Mouse (Mus musculus) kidney, postnatal 4 days (tissue): ENCODE results near the gene Gm21974.
"Not testable (repeated sequence)": the region's sequence is repeated elsewhere in the genome, so short reads cannot be mapped to it uniquely, and the experiment has no call there.

Source experiments
- DNase-seq, 2 experiments: peaks; one replicate each; pipeline ENCODE4 v3.0.0; 2021; ENCODE audit warnings: mixed read lengths in 2 of 2

The Gm21974 gene

DNA sequence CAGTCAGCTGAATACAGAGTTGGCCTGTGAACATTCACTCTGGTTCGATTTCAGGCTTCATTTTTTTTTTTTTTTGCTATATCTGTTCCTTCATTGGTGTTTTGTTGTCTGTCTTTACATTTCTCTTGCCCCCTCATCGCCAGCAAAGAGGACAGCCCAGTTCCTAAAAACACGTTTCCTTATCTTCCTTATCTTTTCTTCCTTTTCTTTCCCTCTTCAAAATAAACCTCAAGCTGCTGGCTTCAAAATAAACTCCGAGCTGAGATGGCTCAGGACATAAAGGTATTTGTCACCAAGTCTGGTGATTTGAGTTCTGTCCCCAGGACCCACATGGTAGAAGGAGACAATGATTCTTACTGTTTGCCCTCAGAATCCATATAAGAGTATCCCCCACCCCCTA, 17.7 kb upstream of the Gm21974 start:
- DNase-seq = no peak

DNA sequence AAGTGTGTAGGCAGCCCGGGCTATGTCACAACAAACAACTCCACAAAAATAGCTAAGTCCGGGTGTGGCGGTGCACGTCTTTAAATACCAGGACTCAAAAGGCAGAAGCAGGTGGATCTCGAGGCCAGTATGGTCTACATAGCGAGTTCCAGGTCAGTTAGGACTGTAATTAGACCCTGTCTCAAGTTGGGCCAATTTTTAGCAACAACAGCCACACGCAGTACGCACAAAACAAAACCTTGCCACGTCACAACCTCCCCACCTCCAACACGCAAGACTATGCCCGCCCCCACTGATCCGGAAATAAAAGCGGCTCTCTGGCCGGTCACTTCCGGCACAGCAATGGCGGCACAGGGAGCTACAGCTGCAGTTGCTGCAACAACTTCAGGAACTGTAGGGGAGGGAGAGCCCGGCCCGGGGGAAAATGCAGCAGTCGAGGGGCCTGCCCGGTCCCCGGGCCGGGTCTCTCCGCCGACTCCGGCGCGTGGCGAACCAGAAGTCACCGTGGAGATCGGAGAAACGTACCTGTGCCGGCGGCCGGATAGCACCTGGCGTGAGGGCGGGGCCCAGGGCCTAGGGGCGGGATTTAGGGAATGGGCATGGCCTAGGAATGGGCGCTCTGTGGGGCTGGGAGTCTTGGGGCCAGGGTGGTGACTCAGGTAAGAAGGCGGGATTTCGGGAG, 17.1 kb upstream of the Gm21974 start, which contains the start of gene Kat8:
Kat8 (plus strand) TSS at position 327 of the 682 bp plus-strand sequence.
- DNase-seq = peak; percentile 94 to 96

DNA sequence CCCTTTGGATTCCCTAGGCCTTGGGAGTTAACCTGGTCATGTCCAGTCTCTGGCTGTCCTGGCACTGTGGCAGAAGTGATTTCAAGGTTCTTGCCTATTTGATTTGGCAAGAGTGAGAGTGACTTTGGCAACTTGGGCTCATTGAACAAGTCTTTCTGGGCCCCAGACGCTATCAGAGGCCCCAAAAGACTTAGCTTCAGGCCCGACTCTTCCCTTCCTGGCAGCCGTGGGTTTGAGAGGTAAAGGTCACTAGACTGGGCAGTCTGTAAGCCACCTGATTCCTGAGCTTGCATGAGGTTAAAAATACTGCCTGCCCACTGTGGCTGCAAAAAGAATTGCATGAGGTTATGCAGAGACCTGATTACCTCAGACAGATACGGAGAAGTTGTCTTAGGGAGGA, 13.4 kb upstream of the Gm21974 start:
- DNase-seq = no peak

DNA sequence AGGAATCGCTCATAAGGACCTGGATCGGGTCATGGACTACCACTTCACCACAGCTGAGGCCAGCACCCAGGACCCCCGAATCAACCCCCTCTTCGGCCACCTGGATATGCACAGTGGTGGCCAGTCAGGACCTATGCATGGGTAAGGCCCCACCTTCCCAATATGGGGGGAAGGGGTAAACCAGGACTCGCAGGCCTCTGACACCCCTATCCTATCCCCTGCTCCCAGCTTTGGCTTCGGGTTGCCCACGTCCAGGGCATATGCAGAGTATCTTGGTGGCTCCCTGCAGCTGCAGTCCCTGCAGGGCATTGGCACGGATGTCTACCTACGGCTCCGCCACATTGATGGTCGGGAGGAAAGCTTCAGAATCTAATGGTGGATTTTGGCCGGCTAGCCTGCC, 12.7 kb upstream of the Gm21974 start:
- no peak for DNase-seq

GRCm38 (mm10) chr7:127903971-127904796, 8.9 kb upstream of the Gm21974 start, which contains the start of gene Bckdk:
Gene Bckdk (plus strand): TSS chr7:127904082.
- DNase-seq = peak; percentile 84 to 92

GRCm38 (mm10) chr7:127901772-127902171, 6.5 kb upstream of the Gm21974 start:
- DNase-seq = no peak

DNA sequence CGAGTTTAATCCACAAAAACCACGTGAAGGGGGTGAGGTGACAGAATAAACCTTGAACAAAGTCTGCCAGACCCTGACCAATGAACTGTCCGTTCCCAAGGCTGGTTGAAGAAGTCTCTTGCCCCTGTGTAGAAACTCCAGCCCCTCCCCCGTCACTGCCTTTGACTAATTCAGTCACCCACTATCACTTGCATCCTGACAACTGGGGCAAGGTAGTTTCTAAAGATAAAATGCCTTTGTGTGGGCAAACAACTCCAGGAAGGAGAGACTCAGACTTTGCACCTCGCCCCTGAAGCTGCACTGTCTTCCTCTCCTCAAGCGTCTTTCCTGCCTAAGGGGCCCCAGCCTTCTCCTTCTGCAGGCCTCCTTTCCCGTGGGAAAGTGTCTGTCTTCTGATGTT, 4.7 kb upstream of the Gm21974 start:
- DNase-seq = peak in 1 of 2 experiments; percentile 38

GRCm38 (mm10) chr7:127898179-127898956, 3.1 kb upstream of the Gm21974 start:
- DNase-seq = peak; percentile 46 to 62

DNA sequence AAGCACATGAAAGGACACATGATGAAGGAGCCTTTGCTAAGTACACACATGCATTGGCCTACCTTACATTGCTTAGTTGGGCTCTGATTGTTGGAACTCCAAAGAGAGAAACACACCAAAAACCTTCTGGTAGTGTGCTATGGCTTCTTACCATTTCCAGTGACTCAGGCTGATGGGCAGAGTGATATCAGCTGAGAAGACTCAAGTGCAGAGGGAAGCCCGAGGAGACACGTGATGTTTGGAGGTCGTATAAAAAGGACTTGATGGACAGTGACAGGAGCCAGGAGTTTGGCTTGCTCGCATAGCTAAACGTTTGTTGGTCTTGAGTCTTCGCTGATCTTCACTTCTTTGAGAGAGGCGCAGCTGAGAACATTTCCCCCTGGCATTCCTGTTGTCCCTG, 2.3 kb upstream of the Gm21974 start:
- DNase-seq = no peak

DNA sequence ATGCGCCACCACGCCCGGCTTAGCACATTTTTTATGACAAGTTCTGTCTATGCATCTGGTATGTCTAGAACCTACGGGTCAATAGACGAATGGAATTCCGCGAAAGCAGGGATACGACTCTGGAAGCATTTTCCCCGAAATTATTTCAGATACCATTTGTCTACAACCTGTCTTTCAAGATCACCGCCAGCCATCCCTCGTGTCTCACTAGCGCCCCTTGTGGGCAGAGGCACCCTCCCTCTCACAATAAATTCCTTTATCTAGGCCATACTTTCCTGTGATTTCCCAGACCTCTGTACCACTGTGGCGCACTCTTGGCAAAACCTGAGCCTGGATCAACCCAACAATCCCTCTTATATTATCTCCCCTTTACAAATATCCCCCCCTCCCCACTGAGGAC, 1.1 kb upstream of the Gm21974 start:
- DNase-seq = peak; percentile 79 to 83

DNA sequence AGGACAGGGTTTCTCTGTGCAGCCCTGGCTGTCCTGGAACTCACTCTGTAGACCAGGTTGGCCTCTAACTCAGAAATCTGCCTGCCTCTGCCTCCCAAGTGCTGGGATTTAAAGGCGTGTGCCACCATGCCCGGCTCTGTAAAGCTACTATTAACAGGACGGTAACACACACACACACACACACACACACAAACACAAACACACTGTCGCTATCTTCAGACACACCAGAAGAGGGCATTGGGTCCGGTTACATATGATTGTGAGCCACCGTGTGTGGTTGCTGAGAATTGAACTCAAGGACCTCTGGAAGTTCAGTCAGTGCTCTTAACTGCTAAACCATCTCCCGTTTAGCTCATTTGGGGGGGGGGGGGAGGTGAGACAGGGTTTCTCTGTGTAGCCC, 637 bp upstream of the Gm21974 start:
- DNase-seq = not testable (repeated sequence)

DNA sequence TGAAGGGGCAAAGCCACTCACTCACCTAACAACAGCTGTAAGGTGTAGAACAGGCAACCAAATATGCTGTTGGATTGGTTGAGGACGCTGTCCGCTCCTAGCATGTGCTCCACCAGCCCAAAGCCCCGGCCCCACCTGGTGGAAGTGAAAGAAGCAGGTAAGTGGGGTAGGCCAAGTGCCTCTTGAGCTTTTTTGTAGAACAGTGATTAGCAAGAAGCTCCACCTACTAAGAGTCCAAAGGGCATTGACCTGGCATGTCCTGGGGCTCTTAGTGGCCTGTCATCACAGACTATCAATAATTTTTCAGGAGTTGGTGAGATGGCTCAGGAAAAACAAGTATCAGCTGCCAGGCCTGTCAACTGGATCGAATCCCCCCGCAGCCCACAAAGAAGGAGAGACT, 774 bp downstream of the Gm21974 start:
- no peak for DNase-seq

- DNase-seq = peak; percentile 68 to 79
Observed at GRCm38 (mm10) chr7:127890798-127891197, 4.5 kb downstream of the Gm21974 start, which contains the start of gene Prss53. Gene Prss53 (minus strand): TSS chr7:127890970.

DNA sequence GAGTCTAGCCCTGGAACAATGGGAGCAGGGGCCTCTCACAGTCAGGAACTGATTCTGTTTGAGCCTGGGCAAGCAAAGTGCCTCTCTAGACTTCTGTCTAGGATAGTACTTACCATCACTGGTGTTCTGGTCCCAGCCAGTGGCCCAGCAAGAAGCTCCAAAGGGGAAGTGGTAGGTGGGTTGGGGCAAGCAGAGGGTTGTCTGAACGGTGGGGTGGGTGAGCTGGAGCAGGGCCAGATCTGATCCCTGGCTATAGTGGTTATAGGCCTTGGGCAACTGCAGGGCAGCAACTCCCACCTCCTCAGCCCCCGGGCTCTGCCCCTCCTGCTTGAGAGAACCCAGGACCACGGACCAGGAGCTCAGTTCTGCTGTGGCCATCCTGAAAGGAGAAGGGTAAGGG, 6.4 kb downstream of the Gm21974 start:
- no peak for DNase-seq

- DNase-seq = no peak
Observed at GRCm38 (mm10) chr7:127887781-127888180, 7.5 kb downstream of the Gm21974 start.

- no peak for DNase-seq
Observed at GRCm38 (mm10) chr7:127887191-127887590, 8.1 kb downstream of the Gm21974 start.

DNA sequence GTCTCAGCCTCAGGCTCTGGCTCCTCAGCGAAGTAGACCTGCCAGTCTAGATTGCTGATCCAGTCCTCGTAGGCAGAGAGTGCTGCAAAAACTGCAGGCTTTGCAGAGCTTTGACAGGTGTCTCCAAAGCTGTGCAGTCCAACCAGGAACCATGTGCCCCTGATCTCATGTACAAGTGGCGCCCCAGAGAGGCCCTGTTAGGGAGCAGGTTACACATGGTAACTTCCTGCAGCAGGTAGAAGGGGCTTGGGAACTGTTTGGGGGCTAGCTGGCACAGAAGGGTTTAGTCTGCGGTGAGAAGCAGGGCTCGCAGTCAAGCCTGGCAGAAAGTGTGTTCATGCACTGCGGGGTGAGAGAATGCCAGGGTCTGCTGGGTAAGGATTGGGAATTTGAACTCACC, 8.7 kb downstream of the Gm21974 start:
- no peak for DNase-seq

DNA sequence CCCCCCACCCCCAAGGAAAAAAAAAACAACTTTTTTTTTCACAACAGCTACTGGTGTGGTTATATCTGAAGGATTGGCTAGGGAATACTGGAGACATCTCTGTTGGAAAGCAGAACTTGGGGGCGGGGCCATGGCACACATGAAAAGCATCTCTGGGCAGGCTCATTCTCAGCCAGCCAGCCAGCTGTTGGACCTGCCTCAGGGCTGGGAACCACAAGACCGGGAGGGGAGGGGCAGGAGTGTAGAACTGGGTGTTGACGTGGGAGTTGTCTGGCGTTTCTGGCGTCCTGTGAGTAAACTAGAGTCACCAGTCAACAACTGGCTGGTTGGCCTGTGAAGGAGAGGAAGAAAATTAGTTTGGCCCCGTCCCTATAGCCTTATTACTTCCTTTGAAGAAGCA, 9.3 kb downstream of the Gm21974 start:
- peak; percentile 42 to 62 for DNase-seq

- no peak for DNase-seq
Observed at GRCm38 (mm10) chr7:127880431-127880830, 14.8 kb downstream of the Gm21974 start.

DNA sequence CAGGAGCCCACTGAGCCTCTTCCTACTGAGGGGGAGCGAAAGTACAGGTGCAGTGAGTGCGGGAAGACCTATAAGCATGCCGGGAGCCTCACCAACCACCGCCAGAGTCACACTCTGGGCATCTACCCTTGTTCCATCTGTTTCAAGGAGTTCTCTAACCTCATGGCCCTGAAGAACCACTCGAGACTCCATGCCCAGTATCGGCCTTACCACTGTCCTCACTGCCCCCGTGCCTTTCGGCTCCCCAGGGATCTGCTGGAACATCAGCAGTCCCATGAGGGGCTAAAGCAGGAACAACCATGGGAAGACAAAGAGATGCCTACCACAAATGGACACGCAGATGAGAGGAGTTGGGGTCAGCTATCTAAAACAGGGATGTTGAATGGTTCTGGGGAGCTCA, 16.0 kb downstream of the Gm21974 start:
- no peak for DNase-seq

DNA sequence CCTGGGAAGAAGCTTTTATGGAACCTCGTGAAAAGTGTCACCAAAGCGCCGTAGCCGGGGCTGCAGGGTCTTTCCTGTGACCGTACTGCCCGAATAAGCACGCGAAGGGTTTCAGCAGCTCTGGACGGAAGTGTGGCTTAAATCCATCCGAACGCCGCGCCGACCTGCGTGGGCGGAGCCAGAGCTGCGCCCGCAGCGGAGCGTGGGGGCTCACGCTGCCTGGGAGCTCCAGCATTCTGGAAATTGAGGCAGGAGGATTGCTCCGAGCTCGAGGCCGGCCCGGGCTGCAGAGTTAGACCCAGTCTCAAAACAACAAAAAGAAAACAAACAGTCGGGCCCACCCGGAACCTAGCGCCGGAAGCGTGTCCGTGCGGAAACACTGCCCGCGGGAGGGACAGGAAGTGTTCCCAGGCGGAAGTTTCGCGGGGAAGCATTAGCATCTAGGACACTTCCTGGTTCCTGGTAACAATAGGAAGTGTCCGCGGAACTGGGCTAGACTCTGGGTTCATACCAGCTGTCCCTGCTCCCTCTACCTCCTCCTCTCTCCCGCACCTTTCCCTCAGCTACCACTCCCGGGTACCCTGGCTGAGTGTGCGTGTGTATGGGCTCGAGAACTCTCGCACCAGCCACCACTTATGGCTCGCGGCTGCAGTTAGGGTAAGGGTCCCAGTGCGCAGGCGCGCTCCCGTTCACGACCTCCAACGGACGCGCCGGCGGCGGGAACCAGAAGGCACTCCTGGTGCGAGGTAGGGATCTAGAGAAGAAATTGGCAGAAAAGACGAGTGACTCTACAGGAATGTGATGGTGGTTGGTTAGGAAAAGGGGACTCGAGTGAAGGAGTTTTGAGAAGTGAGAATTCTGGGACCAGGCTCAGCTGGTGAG, 18.5 kb downstream of the Gm21974 start, which contains the start of gene Zfp668:
Zfp668 (minus strand) TSS at position 362 of the 882 bp plus-strand sequence.
- peak; percentile 94 to 96 for DNase-seq

DNA sequence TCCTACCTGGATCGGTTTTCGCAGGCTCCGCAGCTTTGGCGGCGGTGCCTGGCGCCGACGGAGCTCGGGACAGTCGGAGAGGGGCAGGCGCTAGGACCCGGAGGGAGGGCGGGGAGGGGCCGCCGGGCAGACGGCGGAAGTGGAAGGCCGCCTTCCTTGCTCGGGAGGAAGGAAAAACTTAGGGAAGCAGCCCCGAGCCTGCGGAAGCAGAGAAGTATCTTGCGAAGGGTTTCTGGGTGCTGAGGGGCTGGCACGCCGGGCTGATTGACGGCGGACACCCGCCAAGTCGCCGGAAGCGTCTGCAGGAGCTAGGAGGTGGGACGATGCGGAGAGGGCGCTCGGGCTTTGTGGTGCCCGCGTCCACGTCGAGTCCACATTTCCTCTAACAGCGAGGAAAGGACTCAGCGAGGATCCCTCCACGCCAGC, 19.2 kb downstream of the Gm21974 start, which contains the start of gene Zfp646:
Zfp646 (plus strand) TSS at position 181 of the 426 bp plus-strand sequence.
- DNase-seq = peak; percentile 85 to 92
